Mouse (Mus musculus): ENCODE data around the gene Htr1f. TPM values are rescaled to one million over a fixed set of nuclear protein-coding genes. Genes with fewer than 3 reads are reported as not detected.

Gene Htr1f
- polyA plus RNA-seq, 1 experiment from 2014 or later, result 0.18 TPM

DNA sequence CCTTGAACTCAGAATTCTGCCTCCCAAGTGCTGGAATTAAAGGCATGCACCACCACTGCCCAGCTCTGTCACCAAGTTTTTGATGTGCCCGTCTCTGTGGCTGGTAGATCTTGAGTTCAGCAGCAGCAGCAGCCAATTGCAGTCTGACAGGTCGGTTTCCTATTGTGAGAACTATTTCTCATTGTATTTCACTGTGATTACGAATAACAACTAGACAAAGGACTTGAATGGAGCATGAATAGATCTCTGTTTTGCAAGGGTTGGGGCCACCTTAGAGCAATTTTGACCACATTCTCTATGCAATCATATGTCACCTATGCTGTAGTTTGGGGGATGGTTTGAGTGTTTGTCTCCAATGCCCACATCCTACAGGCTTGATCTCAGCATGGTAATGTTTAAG, 224.7 kb downstream of the Htr1f start:
- no peak overlapping the region for H3K4me3 ChIP-seq
- H3K4me1 ChIP-seq, result peaks cover 8% of the 10 kb centered on the region; the same call in 1 of the 2 replicates
- H3K27me3 ChIP-seq, result no peaks in the 10 kb centered on the region
- H3K9ac ChIP-seq (replicated peaks), result no peak overlapping the region
- H3K27ac ChIP-seq (replicated peaks), result no peak overlapping the region
- no peaks in the 10 kb centered on the region for H3K9me3 ChIP-seq
- WGBS, result 69% methylated on average over 3 of the region's 3 CpGs
- no peak overlapping the region for H3K4me2 ChIP-seq (replicated peaks)
- no peaks in the 10 kb centered on the region for H3K36me3 ChIP-seq
- no peak for ATAC-seq (ENCODE audit: low FRiP score, low read depth)

DNA sequence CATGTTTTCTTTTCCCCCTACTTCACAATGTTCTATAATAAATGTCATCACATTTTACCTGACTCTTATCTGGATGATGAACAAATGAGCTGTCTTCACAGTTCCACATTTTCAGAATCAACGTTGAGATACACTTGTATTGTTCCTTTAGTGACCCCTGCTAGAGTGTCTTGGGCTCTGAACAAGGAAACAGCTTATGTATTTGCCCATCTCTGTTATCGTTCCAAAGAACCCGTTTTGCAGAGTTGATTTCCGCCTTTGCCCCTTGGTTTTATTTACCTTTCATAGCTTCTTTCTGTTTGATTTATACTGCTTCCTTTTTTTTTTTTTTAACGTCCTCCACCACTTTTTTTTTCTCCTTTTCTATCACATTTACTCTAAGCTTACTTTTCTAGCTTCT, 225.9 kb downstream of the Htr1f start:
- Histone ChIP-seq H3K4me1 (peaks cover 4% of the 10 kb centered on the region; the same call in 1 of the 2 replicates), H3K36me3 (no peaks in the 10 kb centered on the region), H3K9me3 (no peaks in the 10 kb centered on the region), H3K4me3 (no peak overlapping the region), H3K9ac (replicated peaks) (no peak overlapping the region), H3K4me2 (replicated peaks) (no peak overlapping the region), H3K27ac (replicated peaks) (no peak overlapping the region), H3K27me3 (no peaks in the 10 kb centered on the region)
- WGBS, result 83% methylated on average over 5 of the region's 5 CpGs
- no peak for ATAC-seq (ENCODE audit: low FRiP score, low read depth)

DNA sequence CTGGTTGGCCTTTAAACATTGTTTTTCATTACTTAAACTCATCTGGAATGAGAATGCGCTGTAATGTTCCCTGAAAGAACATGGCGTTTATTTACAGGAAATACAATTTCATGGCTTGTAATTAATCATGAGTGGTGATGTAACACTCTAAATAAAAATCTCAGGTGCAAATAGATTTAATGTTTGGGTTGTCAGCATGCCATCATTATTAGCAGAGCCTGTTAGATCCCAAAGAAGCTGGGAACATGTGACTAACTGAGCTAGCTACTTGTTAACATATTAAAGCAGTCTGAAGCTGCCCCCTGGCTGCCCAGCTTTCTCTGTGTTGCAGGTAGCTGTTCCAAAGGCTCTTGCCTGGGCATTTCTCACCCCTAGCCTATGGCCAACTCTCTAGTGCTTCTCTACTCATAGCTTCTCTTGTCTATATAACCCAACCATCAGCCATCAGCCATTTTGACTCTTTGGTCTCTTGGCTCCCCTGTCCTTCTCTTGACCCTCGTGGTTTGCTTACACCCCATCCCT, 227.0 kb downstream of the Htr1f start:
- Histone ChIP-seq H3K4me2 (replicated peaks) (no peak overlapping the region), H3K36me3 (no peaks in the 10 kb centered on the region), H3K4me1 (peaks cover 4% of the 10 kb centered on the region; the same call in 1 of the 2 replicates), H3K9ac (replicated peaks) (no peak overlapping the region), H3K9me3 (no peaks in the 10 kb centered on the region), H3K27me3 (no peaks in the 10 kb centered on the region), H3K4me3 (no peak overlapping the region), H3K27ac (replicated peaks) (no peak overlapping the region)
- ATAC-seq (ENCODE audit: low FRiP score, low read depth), result no peak
- WGBS, result 88% methylated on average over 3 of the region's 3 CpGs

DNA sequence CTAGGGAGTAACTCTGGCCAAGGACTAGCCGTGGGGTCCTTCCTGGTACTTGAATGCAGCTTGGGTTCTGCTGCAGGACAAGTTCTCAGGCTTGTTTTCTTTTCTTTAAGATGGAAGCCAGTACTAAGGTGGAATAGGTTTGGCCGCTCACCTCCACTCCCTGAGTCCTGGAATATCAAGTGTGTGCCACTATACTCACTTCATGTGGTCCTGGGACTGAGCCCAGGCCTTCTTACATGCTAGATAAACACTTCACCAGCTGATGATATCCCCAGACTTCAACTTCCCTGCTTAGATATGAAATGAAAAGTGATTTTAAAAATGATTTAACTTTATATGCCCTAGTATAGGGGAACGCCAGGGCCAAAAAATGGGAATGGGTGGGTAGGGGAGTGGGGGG, 228.3 kb downstream of the Htr1f start:
- WGBS, result 87% methylated on average over 3 of the region's 3 CpGs
- Histone ChIP-seq H3K4me3 (no peak overlapping the region), H3K36me3 (no peaks in the 10 kb centered on the region), H3K27me3 (no peaks in the 10 kb centered on the region), H3K4me1 (peaks cover 4% of the 10 kb centered on the region; the same call in 1 of the 2 replicates), H3K9ac (replicated peaks) (no peak overlapping the region), H3K4me2 (replicated peaks) (no peak overlapping the region), H3K9me3 (no peaks in the 10 kb centered on the region), H3K27ac (replicated peaks) (no peak overlapping the region)
- ATAC-seq (ENCODE audit: low FRiP score, low read depth), result no peak

DNA sequence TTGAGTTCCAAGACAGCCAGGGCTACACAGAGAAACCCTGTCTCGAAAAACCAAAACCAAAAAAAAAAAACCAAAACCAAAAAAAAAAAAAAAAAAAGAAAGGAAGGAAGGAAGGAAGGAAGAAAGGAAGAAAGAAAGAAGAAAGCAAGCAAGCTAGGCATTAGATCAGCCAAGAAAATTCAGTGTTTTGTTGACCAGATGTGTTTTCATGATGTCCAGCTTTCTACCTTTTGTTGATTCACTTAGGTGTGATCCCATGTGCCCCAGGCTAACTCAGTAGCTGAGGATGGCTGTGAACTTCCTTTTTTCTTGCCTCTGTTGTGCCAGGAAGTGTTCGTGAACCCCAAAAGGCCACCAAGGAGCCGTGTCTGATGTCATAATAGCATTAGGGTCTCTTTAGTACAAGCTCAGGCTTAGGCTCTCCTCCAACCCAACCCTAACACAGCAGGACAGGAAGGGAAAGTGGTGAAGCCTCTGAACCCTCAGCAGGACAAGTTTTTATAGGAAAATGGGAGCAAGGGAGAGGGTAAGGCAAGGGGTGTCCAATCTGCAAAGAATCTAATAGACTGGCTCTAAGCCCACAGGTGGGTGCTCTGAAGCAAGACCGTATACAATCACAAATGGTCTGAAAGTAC, 228.9 kb downstream of the Htr1f start:
- no peaks in the 10 kb centered on the region for H3K27me3 ChIP-seq
- WGBS, result 66% methylated on average over 4 of the region's 4 CpGs

DNA sequence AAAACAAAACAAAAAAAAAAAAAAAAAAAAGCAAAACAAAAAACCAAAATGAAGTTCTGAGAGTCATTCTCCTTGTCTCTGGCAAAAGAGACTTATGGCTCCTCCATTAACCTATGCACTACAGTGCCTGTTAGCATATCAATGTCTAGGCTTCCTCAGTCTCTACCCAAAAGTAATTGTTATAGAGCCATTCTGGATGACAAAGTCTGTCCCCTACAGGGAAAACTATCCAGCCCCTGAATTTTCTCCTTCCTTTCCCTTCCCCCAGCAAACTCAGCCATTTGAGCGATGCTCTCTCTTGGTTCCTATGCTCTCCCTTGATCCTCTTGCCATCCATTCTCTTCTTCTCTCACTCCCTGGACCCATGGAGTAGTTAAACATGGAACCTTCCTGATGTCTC, 229.8 kb downstream of the Htr1f start:
- Histone ChIP-seq H3K4me1 (peaks cover 4% of the 10 kb centered on the region; the same call in 1 of the 2 replicates), H3K9ac (replicated peaks) (no peak overlapping the region), H3K27me3 (no peaks in the 10 kb centered on the region), H3K9me3 (no peaks in the 10 kb centered on the region), H3K27ac (replicated peaks) (no peak overlapping the region), H3K4me3 (no peak overlapping the region), H3K36me3 (no peaks in the 10 kb centered on the region), H3K4me2 (replicated peaks) (no peak overlapping the region)
- 100% methylated on average over 1 of the region's 1 CpGs for WGBS
- no peak for ATAC-seq (ENCODE audit: low FRiP score, low read depth)

More for the DNA sequence above, 228.9 kb downstream of the Htr1f start:
- H3K4me3 ChIP-seq, result no peak overlapping the region
- H3K36me3 ChIP-seq, result no peaks in the 10 kb centered on the region
- peaks cover 4% of the 10 kb centered on the region; the same call in 1 of the 2 replicates for H3K4me1 ChIP-seq
- no peak for ATAC-seq (ENCODE audit: low FRiP score, low read depth)
- H3K9me3 ChIP-seq, result no peaks in the 10 kb centered on the region
- H3K9ac ChIP-seq (replicated peaks), result no peak overlapping the region
- H3K4me2 ChIP-seq (replicated peaks), result no peak overlapping the region
- no peak overlapping the region for H3K27ac ChIP-seq (replicated peaks)

DNA sequence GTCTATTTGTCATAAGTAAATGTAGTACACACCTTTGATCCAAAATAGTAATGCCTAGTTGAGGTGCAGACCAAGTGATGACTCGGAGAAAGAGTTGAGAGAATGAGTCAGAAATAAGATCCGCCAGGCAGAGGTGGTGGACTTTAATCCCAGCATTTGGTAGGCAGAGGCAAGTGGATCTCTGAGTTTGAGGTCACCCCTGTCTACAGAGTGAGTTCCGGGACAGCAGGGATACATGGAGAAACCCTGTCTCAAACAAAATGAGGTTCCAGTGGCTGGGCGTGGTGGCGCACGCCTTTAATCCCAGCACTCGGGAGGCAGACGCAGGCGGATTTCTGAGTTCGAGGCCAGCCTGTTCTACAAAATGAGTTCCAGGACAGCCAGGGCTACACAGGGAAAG, 230.3 kb downstream of the Htr1f start:
- no peak overlapping the region for H3K4me3 ChIP-seq
- no peak overlapping the region for H3K4me2 ChIP-seq (replicated peaks)
- no peaks in the 10 kb centered on the region for H3K9me3 ChIP-seq
- WGBS, result 95% methylated on average over 10 of the region's 10 CpGs
- no peak for ATAC-seq (ENCODE audit: low FRiP score, low read depth)
- H3K27me3 ChIP-seq, result no peaks in the 10 kb centered on the region
- no peak overlapping the region for H3K9ac ChIP-seq (replicated peaks)
- peaks cover 4% of the 10 kb centered on the region; the same call in 1 of the 2 replicates for H3K4me1 ChIP-seq
- H3K36me3 ChIP-seq, result no peaks in the 10 kb centered on the region
- H3K27ac ChIP-seq (replicated peaks), result no peak overlapping the region

Small RNAs within 50 kb of the gene (microRNA-seq; reads per million reads assigned to microRNA genes)
- gene Gm23374, result not detected

All from midbrain, embryonic 12.5 days (tissue).